Mouse (Mus musculus) embryo, embryonic 11.5 days (tissue): Measurements from ENCODE around the gene Gm49383.
A peak's percentile ranks its signal among the peaks of the same experiment; 100 is the strongest.

Experiments used
- DNase-seq: peaks from one replicate; pipeline ENCODE4 v3.0.0-alpha.2; 2012; ENCODE audit warnings: low read depth, low spot score

Gene Gm49383

GRCm38 (mm10) chr12:69204052-69204833 is 7.3 kb upstream of the Gm49383 start, which contains the start of gene Gm49384:
Gene Gm49384 (minus strand): TSS chr12:69204267.
- DNase-seq: no peak

- no peak for DNase-seq
Measured at GRCm38 (mm10) chr12:69198985-69199384, 2.1 kb upstream of the Gm49383 start.

GRCm38 (mm10) chr12:69198164-69198535 is 1.2 kb upstream of the Gm49383 start, which contains the start of gene Dnaaf2:
Gene Dnaaf2 (minus strand): TSS chr12:69198429.
- DNase-seq: peak; percentile 51

- no peak for DNase-seq
Measured at GRCm38 (mm10) chr12:69197378-69198163, 667 bp upstream of the Gm49383 start.

GRCm38 (mm10) chr12:69192637-69193036 is 4.3 kb downstream of the Gm49383 start:
- DNase-seq: no peak

- no peak for DNase-seq
Measured at GRCm38 (mm10) chr12:69191396-69191795, 5.5 kb downstream of the Gm49383 start.

- no peak for DNase-seq
Measured at GRCm38 (mm10) chr12:69190522-69190921, 6.4 kb downstream of the Gm49383 start.

GRCm38 (mm10) chr12:69190074-69190473 is 6.8 kb downstream of the Gm49383 start:
- no peak for DNase-seq

GRCm38 (mm10) chr12:69186811-69187471 is 10.0 kb downstream of the Gm49383 start:
- no peak for DNase-seq

GRCm38 (mm10) chr12:69185371-69185770 is 11.5 kb downstream of the Gm49383 start:
- no peak for DNase-seq

- DNase-seq: no peak
Measured at GRCm38 (mm10) chr12:69184342-69185295, 12.3 kb downstream of the Gm49383 start.

- DNase-seq: peak; percentile 97
Measured at GRCm38 (mm10) chr12:69183583-69184308, 13.2 kb downstream of the Gm49383 start, which contains the start of the genes Rpl36al and Mgat2. Gene Rpl36al (minus strand): TSS chr12:69184083. Gene Mgat2 (plus strand): TSS chr12:69184157.

GRCm38 (mm10) chr12:69181800-69182199 is 15.1 kb downstream of the Gm49383 start:
- no peak for DNase-seq

GRCm38 (mm10) chr12:69179371-69179770 is 17.5 kb downstream of the Gm49383 start:
- DNase-seq: no peak

GRCm38 (mm10) chr12:69177526-69177925 is 19.4 kb downstream of the Gm49383 start:
- DNase-seq: no peak

GRCm38 (mm10) chr12:69175975-69176374 is 20.9 kb downstream of the Gm49383 start:
- DNase-seq: no peak

GRCm38 (mm10) chr12:69171307-69171706 is 25.6 kb downstream of the Gm49383 start:
- DNase-seq: no peak

- peak; percentile 65 for DNase-seq
Measured at GRCm38 (mm10) chr12:69168461-69169106, 28.3 kb downstream of the Gm49383 start, which contains the start of gene Lrr1. Gene Lrr1 (plus strand): TSS chr12:69168814.

GRCm38 (mm10) chr12:69167656-69168460 is 29.0 kb downstream of the Gm49383 start:
- DNase-seq: no peak
